Mouse (Mus musculus) C2C12 (cell line): ENCODE data around the gene Mlc1. TPM values are rescaled to one million over a fixed set of nuclear protein-coding genes. Genes with fewer than 3 reads are reported as not detected.

Experiments used
- H3K27me3 ChIP-seq: one replicate; pipeline ENCODE4 v1.6.1; 2011; ENCODE audit not compliant: control insufficient read depth, insufficient read depth, insufficient read length
- H3K36me3 ChIP-seq: one replicate; pipeline ENCODE4 v1.6.1; 2011; ENCODE audit not compliant: control insufficient read depth, insufficient read depth
- H3K4me3 ChIP-seq: one replicate; pipeline ENCODE4 v1.5.1; 2011; ENCODE audit warnings: mild to moderate bottlenecking, control low read depth; ENCODE audit not compliant: poor library complexity, insufficient read depth, severe bottlenecking
- H3K79me2 ChIP-seq: one replicate; pipeline ENCODE4 v1.6.1; 2011; ENCODE audit not compliant: control insufficient read depth, insufficient read depth
- H3K79me3 ChIP-seq: one replicate; pipeline ENCODE4 v1.6.1; 2011; ENCODE audit warnings: low read depth, control low read depth
- H3ac ChIP-seq: one replicate; pipeline ENCODE3; 2011; ENCODE audit warnings: low read depth; ENCODE audit not compliant: control insufficient read depth, insufficient read length
- CEBPB ChIP-seq: IDR thresholded peaks from one replicate; pipeline ENCODE4 v1.6.1; 2011; ENCODE audit warnings: low read depth, mild to moderate bottlenecking, control low read depth, moderate library complexity
- CTCF ChIP-seq: IDR thresholded peaks from one replicate; pipeline ENCODE4 v1.5.1; 2011; ENCODE audit not compliant: control insufficient read depth, insufficient read depth, insufficient read length
- FOSL1 ChIP-seq: IDR thresholded peaks from one replicate; pipeline ENCODE4 v1.8.0; 2011; ENCODE audit warnings: mild to moderate bottlenecking, low read length; ENCODE audit not compliant: poor library complexity, insufficient read depth, severe bottlenecking
- MAX ChIP-seq: IDR thresholded peaks from one replicate; pipeline ENCODE4 v1.6.1; 2011; ENCODE audit warnings: mild to moderate bottlenecking, control low read depth
- MYOD1 ChIP-seq: IDR thresholded peaks from one replicate; pipeline ENCODE4 v1.6.1; 2011; ENCODE audit warnings: low read depth; ENCODE audit not compliant: control insufficient read depth, insufficient read length
- MYOG ChIP-seq: IDR thresholded peaks from one replicate; pipeline ENCODE4 v1.6.1; 2011; ENCODE audit not compliant: control insufficient read depth, insufficient read length; ENCODE audit errors: extremely low read depth
- USF1 ChIP-seq: IDR thresholded peaks from one replicate; pipeline ENCODE4 v1.6.1; 2011; ENCODE audit warnings: low read depth, mild to moderate bottlenecking, control low read depth, moderate library complexity
- polyA plus RNA-seq: library from polyadenylated mRNA; unstranded; fragments of >200 nt; fragmentation: generic; extraction: Trizol; gene quantifications from one replicate; pipeline ENCODE4 v1.2.1, GENCODE M21; 2012; ENCODE audit warnings: missing spikeins

The Mlc1 gene
- polyA plus RNA-seq, 1 experiment: 0.02 TPM

DNA sequence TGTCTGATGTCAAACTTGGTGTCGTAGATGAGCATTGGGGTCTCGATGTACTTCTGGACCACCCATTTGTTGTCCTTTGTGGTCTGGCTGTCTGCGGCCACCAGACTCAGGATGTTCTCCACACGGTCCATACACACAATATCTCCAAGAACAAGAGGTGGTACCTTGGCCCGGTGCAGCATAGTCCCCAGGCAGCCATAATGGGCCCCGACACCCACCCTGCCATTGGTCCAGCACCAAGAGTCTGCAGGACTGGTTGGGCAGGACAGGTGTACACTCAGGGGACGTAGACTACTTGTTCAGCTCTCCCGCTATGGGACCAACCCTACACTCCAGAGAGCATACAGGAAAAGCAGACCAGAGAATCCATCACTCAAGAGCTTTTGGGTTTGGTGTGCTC, 61.7 kb downstream of the Mlc1 start:
- no peak overlapping the region for H3ac ChIP-seq
- H3K27me3 ChIP-seq: peaks cover 54% of the 10 kb centered on the region
- no peaks in the 10 kb centered on the region for H3K36me3 ChIP-seq
- no peaks in the 10 kb centered on the region for H3K79me3 ChIP-seq
- no peak overlapping the region for H3K4me3 ChIP-seq
- TF ChIP-seq MYOG: no peak
- no peak for TF ChIP-seq CTCF
- H3K79me2 ChIP-seq: no peaks in the 10 kb centered on the region

GRCm38 (mm10) chr15:88916366-88916765, 62.4 kb downstream of the Mlc1 start:
- Histone ChIP-seq H3K79me2 (no peaks in the 10 kb centered on the region), H3ac (no peak overlapping the region), H3K36me3 (no peaks in the 10 kb centered on the region), H3K27me3 (peaks cover 57% of the 10 kb centered on the region), H3K79me3 (no peaks in the 10 kb centered on the region), H3K4me3 (no peak overlapping the region)
- TF ChIP-seq MYOG (no peak), CEBPB (no peak), CTCF (no peak), MYOD1 (no peak), USF1 (no peak), MAX (no peak), FOSL1 (no peak)

DNA sequence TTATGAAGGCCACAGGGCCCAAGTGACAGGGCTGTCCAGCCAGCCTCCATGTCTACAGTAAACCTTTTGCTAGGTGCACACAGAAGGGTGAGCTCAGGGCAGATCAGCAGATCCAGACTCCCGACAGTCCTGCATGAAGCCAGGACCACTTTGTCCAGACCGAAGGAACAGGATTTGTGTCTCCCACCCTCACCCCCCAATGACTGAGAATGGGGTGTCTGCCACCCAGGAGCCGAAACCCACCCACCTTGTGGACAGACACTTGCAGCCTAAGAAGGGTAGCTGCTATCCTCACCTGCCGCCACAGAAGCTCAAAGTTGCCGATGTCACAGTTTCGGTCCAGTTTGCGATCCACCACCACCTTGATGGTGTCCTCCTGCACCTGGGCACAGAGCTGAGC, 63.8 kb downstream of the Mlc1 start:
- Histone ChIP-seq H3ac (no peak overlapping the region), H3K36me3 (no peaks in the 10 kb centered on the region), H3K79me3 (no peaks in the 10 kb centered on the region), H3K4me3 (no peak overlapping the region), H3K27me3 (peaks cover 61% of the 10 kb centered on the region), H3K79me2 (no peaks in the 10 kb centered on the region)
- no peak for TF ChIP-seq MAX
- TF ChIP-seq MYOG: no peak
- TF ChIP-seq USF1: no peak
- no peak for TF ChIP-seq MYOD1
- no peak for TF ChIP-seq CTCF

DNA sequence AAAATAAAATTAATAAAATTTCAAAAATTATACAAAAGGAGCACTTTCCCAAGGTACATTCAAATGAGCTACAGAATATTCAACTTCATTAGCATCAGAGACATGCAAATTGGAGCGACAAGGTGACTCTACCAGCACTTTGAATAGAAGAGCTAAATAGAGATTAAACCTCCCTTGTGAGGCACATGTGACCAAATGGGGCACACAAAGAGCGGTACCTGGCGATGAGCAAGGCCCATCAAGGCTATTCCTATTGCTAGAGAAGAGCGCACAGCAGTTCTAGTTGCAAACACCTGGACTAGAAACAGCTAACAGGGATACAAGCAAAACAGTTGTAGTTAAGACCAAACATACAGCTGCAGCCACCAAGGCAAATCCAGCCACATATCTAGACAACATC, 72.5 kb downstream of the Mlc1 start:
- Histone ChIP-seq H3K4me3 (no peak overlapping the region), H3K27me3 (peaks cover 37% of the 10 kb centered on the region), H3ac (no peak overlapping the region), H3K79me3 (no peaks in the 10 kb centered on the region), H3K79me2 (no peaks in the 10 kb centered on the region), H3K36me3 (no peaks in the 10 kb centered on the region)
- TF ChIP-seq FOSL1: no peak
- no peak for TF ChIP-seq CEBPB
- no peak for TF ChIP-seq MAX
- TF ChIP-seq MYOG: no peak

Other genes starting within 250 kb of the Mlc1 start
- 23.8 TPM for gene Brd1, start 244.8 kb downstream of the Mlc1 start, polyA plus RNA-seq
- gene Zbed4, start 227.3 kb downstream of the Mlc1 start, polyA plus RNA-seq: 9.6 TPM
- 14.2 TPM for gene Alg12, start 159.7 kb downstream of the Mlc1 start, polyA plus RNA-seq
- gene Creld2, start 159.4 kb downstream of the Mlc1 start, polyA plus RNA-seq: 107 TPM
- gene Pim3, start 116.8 kb downstream of the Mlc1 start, polyA plus RNA-seq: 68.3 TPM
- gene Ttll8, start 24.6 kb downstream of the Mlc1 start, polyA plus RNA-seq: not detected
- gene Mov10l1, start 3.9 kb upstream of the Mlc1 start, polyA plus RNA-seq: not detected
- gene Panx2, start 80.7 kb upstream of the Mlc1 start, polyA plus RNA-seq: not detected
- 74.1 TPM for gene Trabd, start 96.1 kb upstream of the Mlc1 start, polyA plus RNA-seq
- 13.7 TPM for gene Selenoo, start 110.1 kb upstream of the Mlc1 start, polyA plus RNA-seq
- 19.0 TPM for gene Tubgcp6, start 144.1 kb upstream of the Mlc1 start, polyA plus RNA-seq
- 15.0 TPM for gene Hdac10, start 149.7 kb upstream of the Mlc1 start, polyA plus RNA-seq
- gene Mapk12, start 161.7 kb upstream of the Mlc1 start, polyA plus RNA-seq: 30.5 TPM
- gene Mapk11, start 170.6 kb upstream of the Mlc1 start, polyA plus RNA-seq: 14.9 TPM
- 206 TPM for gene Plxnb2, start 201.8 kb upstream of the Mlc1 start, polyA plus RNA-seq
- gene Dennd6b, start 217.5 kb upstream of the Mlc1 start, polyA plus RNA-seq: 2.1 TPM
- 18.4 TPM for gene Ppp6r2, start 232.5 kb upstream of the Mlc1 start, polyA plus RNA-seq